Mouse (Mus musculus): ENCODE results near the gene Olfr988. TPM values are rescaled to one million over a fixed set of nuclear protein-coding genes. Genes with fewer than 3 reads are reported as not detected.
"Not testable (repeated sequence)": the region's sequence is repeated elsewhere in the genome, so short reads cannot be mapped to it uniquely, and the experiment has no call there.

Gene Olfr988
- not detected for total RNA-seq (2022)

DNA sequence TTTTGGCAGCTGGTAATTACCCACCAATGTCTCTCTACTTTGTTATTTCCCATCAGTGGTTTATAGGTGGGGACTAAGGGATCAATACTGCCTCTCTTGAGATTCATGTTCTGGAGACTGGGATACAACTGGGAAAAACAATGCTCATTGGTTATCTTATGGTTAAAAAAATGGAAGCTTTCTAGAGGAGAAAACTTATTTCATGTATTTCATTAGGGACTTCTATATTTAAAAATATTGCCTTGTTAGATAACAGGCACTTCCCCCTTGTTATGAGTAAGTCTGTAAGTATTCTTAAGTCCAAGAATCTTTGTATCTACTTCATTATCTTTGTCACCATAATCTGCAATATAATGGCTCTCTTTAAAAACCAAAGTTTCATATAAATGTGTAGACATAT is at the start of gene Olfr988:
Gene Olfr988 (minus strand): TSS at position 101 of the 400 bp plus-strand sequence.
- DNase-seq: not testable (repeated sequence)

- no peak for DNase-seq
Observed at GRCm38 (mm10) chr2:85409369-85409768, 46.3 kb upstream of the Olfr988 start, which contains the start of gene Olfr992. TSS of gene Olfr992 (minus strand) at chr2:85409469.

- no peak for DNase-seq
Observed at GRCm38 (mm10) chr2:85339972-85340371, 23.1 kb downstream of the Olfr988 start.

GRCm38 (mm10) chr2:85339215-85339614 is 23.8 kb downstream of the Olfr988 start, which contains the start of gene Olfr987:
TSS of gene Olfr987 (minus strand) at chr2:85339315.
- DNase-seq: not testable (repeated sequence)

DNA sequence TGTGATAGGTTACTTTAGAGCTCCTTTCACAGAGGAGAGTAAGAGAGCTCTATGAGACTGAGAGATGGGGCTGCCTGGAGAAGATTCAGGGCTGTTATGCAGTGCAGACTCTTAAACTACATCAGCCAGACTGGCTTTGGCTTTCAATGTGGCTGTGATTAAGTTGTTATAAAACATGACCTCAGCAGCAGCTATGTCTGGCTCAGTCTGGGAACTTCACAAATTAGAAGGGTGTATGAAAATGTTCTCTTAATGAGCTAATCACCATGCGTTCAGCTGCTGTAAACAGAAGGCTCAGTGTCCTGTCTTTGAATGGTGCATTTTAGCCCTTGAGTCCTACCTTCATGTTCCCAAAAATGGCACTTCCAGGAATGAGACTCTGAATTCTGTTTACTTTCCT is 43.9 kb downstream of the Olfr988 start:
- DNase-seq: no peak

Other genes starting within 250 kb of the Olfr988 start
- 10 to 100 TPM in 1 of 4 experiments, 1 to 10 TPM in 3; 4.3 to 17.6 (median 8.0) TPM for gene Aplnr, start 227.0 kb downstream of the Olfr988 start, total RNA-seq (2022)
- gene Lrrc55, start 166.0 kb downstream of the Olfr988 start, total RNA-seq (2022): 10 to 100 TPM; 14.3 to 30.9 (median 24.9) TPM
- not detected for gene Olfr987, start 23.9 kb downstream of the Olfr988 start, total RNA-seq (2022)
- gene Olfr992, start 46.2 kb upstream of the Olfr988 start, total RNA-seq (2022): not detected
- not detected for gene Olfr993, start 51.6 kb upstream of the Olfr988 start, total RNA-seq (2022)
- gene Olfr994, start 73.2 kb upstream of the Olfr988 start, total RNA-seq (2022): not detected
- not detected for gene Olfr995, start 80.4 kb upstream of the Olfr988 start, total RNA-seq (2022)
- under 1 TPM; 0.26 to 0.66 (median 0.48) TPM for gene 4833423E24Rik, start 155.8 kb upstream of the Olfr988 start, total RNA-seq (2022)
- gene Olfr996, start 216.0 kb upstream of the Olfr988 start, total RNA-seq (2022): not detected
- gene Olfr998, start 225.7 kb upstream of the Olfr988 start, total RNA-seq (2022): not detected
- not detected for gene Olfr1000, start 248.7 kb upstream of the Olfr988 start, total RNA-seq (2022)